Mouse (Mus musculus): ENCODE results near the gene Gm20075. TPM values are rescaled to one million over a fixed set of nuclear protein-coding genes. Genes with fewer than 3 reads are reported as not detected.
"Not testable (repeated sequence)": the region's sequence is repeated elsewhere in the genome, so short reads cannot be mapped to it uniquely, and the experiment has no call there.

Gene Gm20075
- 26.4 and 29.7 TPM in 2 replicates for polyA plus RNA-seq (2016; fragmentation: Nextera tagmentation; extraction: Ambion mirVana)

DNA sequence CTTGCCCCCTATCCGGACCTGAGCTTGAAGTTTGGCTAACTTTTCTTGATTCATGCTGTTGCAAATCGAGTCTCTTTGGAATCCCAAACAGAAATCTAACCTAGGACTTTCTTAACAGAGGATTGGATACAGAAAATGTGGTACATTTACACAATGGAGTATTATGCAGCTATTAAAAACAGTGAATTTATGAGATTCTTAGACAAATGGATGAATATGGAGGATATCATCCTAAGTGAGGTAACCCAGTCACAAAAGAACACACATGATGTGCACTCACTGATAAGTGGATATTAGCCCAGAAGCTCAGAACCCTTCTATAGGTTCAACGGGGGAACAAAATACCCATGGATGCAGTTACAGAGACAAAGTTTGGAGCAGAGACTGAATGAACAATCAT is at the start of gene Gm20075:
TSS of gene Gm20075 (minus strand) at position 101 of the 400 bp plus-strand sequence.
- not testable (repeated sequence) for H3K27ac ChIP-seq (ENCODE audit: poor library complexity, severe bottlenecking); H3K36me3 ChIP-seq; H3K9ac ChIP-seq; ATAC-seq (ENCODE audit: insufficient number of reproducible peaks, low FRiP score); H3K4me2 ChIP-seq; H3K9me3 ChIP-seq (replicated peaks); H3K4me1 ChIP-seq (replicated peaks); H3K4me3 ChIP-seq; H3K27me3 ChIP-seq (replicated peaks)
- WGBS = 75% methylated on average over 3 of the region's 3 CpGs

DNA sequence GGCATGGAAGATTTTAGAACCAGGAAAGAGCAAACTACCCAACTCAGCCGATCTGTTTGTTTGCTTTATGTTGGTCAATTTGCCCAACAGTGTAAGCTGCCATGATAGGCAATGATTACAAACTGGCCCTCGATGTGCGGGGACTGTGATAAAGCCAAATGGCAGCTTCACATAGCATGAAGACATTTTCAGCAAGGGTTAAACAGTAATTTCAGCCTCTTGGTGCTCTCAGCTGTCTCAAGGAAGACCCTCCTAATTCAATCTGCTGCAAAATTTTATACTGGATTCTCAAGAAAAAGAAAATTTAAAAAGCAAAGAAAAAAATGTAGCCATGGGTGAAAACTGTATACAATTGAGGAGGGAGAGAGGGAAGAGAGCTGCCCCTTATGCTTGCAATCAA is 47.9 kb upstream of the Gm20075 start:
- Histone ChIP-seq H3K4me1 (replicated peaks) (peaks cover 31% of the 10 kb centered on the region), H3K9ac (no peak overlapping the region), H3K27ac (ENCODE audit: poor library complexity, severe bottlenecking) (no peak overlapping the region), H3K36me3 (no peaks in the 10 kb centered on the region), H3K9me3 (replicated peaks) (no peaks in the 10 kb centered on the region), H3K4me2 (no peak overlapping the region), H3K4me3 (no peak overlapping the region), H3K27me3 (replicated peaks) (peaks cover 69% of the 10 kb centered on the region)
- ATAC-seq (ENCODE audit: insufficient number of reproducible peaks, low FRiP score) = no peak
- WGBS = 64% methylated on average over 3 of the region's 3 CpGs

DNA sequence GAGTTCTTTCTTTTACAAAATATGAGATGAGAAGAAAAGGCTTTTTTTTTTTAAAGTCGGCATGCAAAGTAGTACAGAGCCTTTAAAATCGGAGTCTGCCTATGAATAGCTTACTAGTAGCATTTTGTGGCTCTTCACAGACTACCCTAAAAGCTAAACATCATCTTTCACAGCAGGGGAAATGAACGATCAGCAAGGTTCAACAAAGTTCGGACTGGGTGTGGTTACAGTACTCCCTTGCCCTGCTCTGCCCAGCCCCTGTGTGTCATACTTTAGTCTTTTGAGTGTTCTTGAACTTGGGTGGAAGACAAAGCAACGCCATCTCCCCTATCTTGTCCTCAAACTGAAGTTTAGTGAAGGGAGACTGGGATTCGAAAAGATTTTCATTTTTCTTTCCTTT is 45.5 kb upstream of the Gm20075 start:
- H3K27me3 ChIP-seq (replicated peaks) = peaks cover 50% of the 10 kb centered on the region
- H3K4me3 ChIP-seq = no peak overlapping the region
- H3K36me3 ChIP-seq = no peaks in the 10 kb centered on the region
- H3K4me2 ChIP-seq = no peak overlapping the region
- WGBS = 71% methylated on average over 6 of the region's 6 CpGs
- ATAC-seq (ENCODE audit: insufficient number of reproducible peaks, low FRiP score) = no peak
- H3K9me3 ChIP-seq (replicated peaks) = no peaks in the 10 kb centered on the region
- H3K9ac ChIP-seq = no peak overlapping the region
- H3K4me1 ChIP-seq (replicated peaks) = peaks cover 12% of the 10 kb centered on the region
- no peak overlapping the region for H3K27ac ChIP-seq (ENCODE audit: poor library complexity, severe bottlenecking)

DNA sequence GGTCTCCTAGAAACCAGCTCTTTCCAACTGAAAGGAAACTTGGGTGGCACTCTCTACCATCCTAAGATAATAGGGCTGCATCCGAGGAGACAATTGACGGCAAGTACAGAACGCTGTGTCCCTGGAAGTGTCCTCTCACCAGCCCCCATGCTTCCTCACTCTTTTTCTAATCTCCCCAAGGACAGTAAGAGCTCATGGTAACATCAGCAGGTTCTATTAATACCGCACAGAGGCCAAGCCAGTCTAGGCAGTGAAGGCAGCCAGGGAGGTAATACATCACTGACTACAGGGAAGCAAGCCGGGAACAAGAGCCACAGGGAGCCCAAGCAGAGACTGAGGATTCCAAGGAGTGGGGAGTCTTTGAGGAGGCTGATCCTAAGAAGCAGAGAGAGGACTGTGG is 43.8 kb upstream of the Gm20075 start:
- Histone ChIP-seq H3K4me2 (no peak overlapping the region), H3K4me1 (replicated peaks) (no peaks in the 10 kb centered on the region), H3K9me3 (replicated peaks) (no peaks in the 10 kb centered on the region), H3K36me3 (no peaks in the 10 kb centered on the region), H3K9ac (no peak overlapping the region), H3K27me3 (replicated peaks) (peaks cover 35% of the 10 kb centered on the region), H3K4me3 (no peak overlapping the region), H3K27ac (ENCODE audit: poor library complexity, severe bottlenecking) (no peak overlapping the region)
- no peak for ATAC-seq (ENCODE audit: insufficient number of reproducible peaks, low FRiP score)
- 45% methylated on average over 5 of the region's 5 CpGs for WGBS

DNA sequence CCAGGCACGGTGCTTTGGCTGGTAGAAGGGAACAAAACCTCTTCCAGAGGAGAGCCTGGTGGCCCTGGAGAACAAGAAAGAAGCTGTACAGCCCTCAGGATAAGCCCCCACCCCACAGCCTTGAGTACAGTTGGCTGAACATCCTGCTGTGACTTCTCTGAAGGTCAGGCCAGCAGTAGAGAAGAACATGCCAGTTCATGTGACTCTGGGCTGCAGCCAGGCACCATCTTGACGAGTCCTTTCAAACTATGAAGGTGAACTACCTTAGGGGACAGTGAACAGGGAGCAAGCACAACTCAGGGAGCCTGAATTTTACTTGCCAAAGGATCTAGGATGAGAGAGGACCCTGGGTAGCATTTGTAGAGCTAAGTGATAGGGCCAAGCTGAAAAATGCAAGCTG is 31.5 kb upstream of the Gm20075 start:
- no peaks in the 10 kb centered on the region for H3K4me1 ChIP-seq (replicated peaks)
- ATAC-seq (ENCODE audit: insufficient number of reproducible peaks, low FRiP score) = no peak
- H3K9ac ChIP-seq = no peak overlapping the region
- 76% methylated on average over 2 of the region's 2 CpGs for WGBS
- no peak overlapping the region for H3K4me3 ChIP-seq
- no peaks in the 10 kb centered on the region for H3K36me3 ChIP-seq
- H3K9me3 ChIP-seq (replicated peaks) = no peaks in the 10 kb centered on the region
- no peak overlapping the region for H3K27ac ChIP-seq (ENCODE audit: poor library complexity, severe bottlenecking)
- H3K27me3 ChIP-seq (replicated peaks) = no peaks in the 10 kb centered on the region
- no peak overlapping the region for H3K4me2 ChIP-seq

DNA sequence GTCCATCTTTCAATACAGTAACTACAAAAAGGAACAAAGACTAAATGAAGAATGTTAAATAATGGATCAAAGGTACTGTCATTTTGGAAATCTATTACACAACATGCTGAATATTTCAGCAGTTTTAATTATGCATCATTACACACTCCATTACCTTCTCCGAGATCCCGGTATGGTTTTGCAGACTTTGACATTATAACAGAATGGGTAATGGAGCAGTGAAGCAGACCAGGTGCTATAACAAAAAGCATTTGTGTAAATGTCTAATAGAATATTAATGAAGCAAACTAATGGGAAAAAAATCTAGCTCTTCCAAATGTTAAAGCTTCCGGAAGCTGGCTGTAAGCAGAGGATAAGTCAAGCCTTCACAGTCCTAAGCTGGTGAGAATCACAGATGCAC is 29.6 kb upstream of the Gm20075 start:
- Histone ChIP-seq H3K4me3 (no peak overlapping the region), H3K9me3 (replicated peaks) (no peaks in the 10 kb centered on the region), H3K36me3 (no peaks in the 10 kb centered on the region), H3K4me2 (no peak overlapping the region), H3K4me1 (replicated peaks) (no peaks in the 10 kb centered on the region), H3K27me3 (replicated peaks) (no peaks in the 10 kb centered on the region), H3K27ac (ENCODE audit: poor library complexity, severe bottlenecking) (no peak overlapping the region), H3K9ac (no peak overlapping the region)
- 87% methylated on average over 3 of the region's 3 CpGs for WGBS
- no peak for ATAC-seq (ENCODE audit: insufficient number of reproducible peaks, low FRiP score)

DNA sequence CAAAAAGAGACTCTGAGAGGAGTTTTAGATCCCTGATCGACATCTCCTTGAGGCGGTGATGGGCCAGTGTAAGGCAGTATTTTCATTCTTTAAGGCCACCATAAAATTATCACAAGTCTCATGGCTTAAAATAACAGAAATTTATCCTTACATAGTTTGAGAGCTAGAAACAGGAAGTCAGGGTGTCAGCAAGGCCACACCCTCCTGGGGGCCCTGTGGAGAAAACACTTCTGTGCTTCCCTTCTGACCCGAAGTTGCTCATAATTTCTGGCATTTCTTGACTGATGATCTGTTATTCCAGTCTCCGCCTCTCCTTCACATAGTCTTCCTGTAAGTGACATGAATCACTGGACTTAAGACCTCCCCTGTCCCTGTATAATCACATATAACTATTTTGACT is 25.2 kb upstream of the Gm20075 start:
- whole genome bisulfite sequencing = 68% methylated on average over 4 of the region's 4 CpGs
- Histone ChIP-seq H3K27ac (ENCODE audit: poor library complexity, severe bottlenecking) (no peak overlapping the region), H3K4me1 (replicated peaks) (no peaks in the 10 kb centered on the region), H3K4me2 (no peak overlapping the region), H3K27me3 (replicated peaks) (no peaks in the 10 kb centered on the region), H3K4me3 (no peak overlapping the region), H3K9ac (no peak overlapping the region), H3K9me3 (replicated peaks) (0 out of 2 replicates have a peak, but pooled peaks cover 3% of the 10 kb centered on the region), H3K36me3 (no peaks in the 10 kb centered on the region)
- ATAC-seq (ENCODE audit: insufficient number of reproducible peaks, low FRiP score) = no peak

DNA sequence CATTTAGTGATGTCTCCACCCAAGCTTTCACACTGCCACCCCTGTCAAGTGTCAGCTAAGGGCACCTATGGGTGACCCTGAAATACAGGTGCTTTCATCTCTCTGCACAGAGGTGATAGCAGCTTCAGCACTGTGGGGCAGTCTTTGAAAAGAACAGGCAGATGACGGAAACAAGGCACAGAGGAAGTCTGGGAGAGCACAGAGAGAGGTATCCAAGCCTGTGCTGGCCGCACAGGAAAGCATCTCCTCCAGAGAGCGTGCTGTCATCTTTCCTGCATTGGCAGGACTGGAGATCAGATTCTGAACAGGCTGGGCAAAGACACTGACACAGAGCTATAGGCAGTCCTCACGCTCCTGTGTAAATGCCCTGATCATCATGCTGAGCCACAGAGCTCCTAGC is 9.8 kb upstream of the Gm20075 start:
- Histone ChIP-seq H3K9me3 (replicated peaks) (no peaks in the 10 kb centered on the region), H3K36me3 (no peaks in the 10 kb centered on the region), H3K27ac (ENCODE audit: poor library complexity, severe bottlenecking) (no peak overlapping the region), H3K27me3 (replicated peaks) (no peaks in the 10 kb centered on the region), H3K4me2 (no peak overlapping the region), H3K4me3 (no peak overlapping the region), H3K4me1 (replicated peaks) (no peaks in the 10 kb centered on the region), H3K9ac (no peak overlapping the region)
- 64% methylated on average over 4 of the region's 4 CpGs for WGBS
- no peak for ATAC-seq (ENCODE audit: insufficient number of reproducible peaks, low FRiP score)

DNA sequence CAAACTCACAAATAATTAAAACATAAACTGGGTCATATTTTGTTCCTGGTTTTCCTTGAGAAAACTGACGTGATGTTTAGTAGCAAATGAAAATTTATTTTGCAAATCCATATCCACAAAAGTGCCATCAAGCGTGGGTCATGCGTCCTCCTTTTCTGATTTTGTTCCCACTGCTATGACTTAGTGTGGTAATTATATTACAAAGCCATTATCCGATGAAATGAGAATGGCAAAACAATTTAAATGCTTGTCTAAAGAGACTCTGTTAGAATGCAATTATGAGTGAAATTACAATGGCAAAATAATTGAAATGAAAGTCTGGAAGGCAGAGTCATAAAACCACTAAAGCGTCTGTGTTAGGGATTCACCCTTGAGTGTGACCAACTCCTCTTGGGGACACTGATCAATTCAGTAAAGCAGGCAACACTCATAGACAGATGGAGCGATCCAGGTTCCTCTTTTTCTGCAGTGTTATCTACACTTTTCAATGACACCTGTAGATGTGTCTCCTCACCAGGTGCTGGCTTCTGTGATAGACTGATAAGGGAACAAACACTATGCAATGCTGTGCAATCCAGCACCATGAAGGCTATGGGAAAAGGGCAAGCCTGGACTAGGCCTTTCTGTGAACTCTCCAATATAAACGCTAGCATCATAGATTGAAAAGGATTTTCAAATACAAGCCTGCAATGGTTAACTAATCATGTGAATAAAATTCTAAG is 4.6 kb upstream of the Gm20075 start:
- Histone ChIP-seq H3K36me3 (no peaks in the 10 kb centered on the region), H3K9me3 (replicated peaks) (no peaks in the 10 kb centered on the region), H3K27me3 (replicated peaks) (no peaks in the 10 kb centered on the region), H3K4me1 (replicated peaks) (no peaks in the 10 kb centered on the region), H3K9ac (no peak overlapping the region), H3K4me2 (no peak overlapping the region), H3K4me3 (no peak overlapping the region), H3K27ac (ENCODE audit: poor library complexity, severe bottlenecking) (no peak overlapping the region)
- WGBS = 83% methylated on average over 7 of the region's 7 CpGs
- ATAC-seq (ENCODE audit: insufficient number of reproducible peaks, low FRiP score) = no peak

DNA sequence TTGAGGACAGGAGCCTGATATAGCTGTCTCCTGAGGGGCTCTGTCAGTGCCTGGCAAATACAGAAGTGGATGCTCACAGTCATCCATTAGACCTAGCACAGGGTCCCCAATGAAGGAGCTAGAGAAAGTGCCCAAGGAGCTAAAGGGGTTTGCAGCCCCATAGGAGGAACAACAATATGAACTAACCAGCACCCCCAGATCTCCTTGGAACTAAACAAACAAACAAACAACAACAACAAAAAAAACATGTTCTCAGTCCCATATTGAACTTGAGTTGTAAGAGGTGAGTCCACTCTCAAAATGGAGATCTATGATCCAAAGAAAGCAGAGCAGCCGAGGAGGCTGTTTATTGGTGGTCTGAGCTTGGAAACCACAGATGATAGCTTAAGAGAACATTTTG is 578 bp upstream of the Gm20075 start, which contains the start of gene Gm17190:
TSS of gene Gm17190 (plus strand) at position 301 of the 400 bp plus-strand sequence.
- H3K27ac ChIP-seq (ENCODE audit: poor library complexity, severe bottlenecking); H3K4me1 ChIP-seq (replicated peaks); H3K36me3 ChIP-seq; H3K4me3 ChIP-seq; H3K9ac ChIP-seq; ATAC-seq (ENCODE audit: insufficient number of reproducible peaks, low FRiP score); H3K4me2 ChIP-seq; H3K9me3 ChIP-seq (replicated peaks); H3K27me3 ChIP-seq (replicated peaks): not testable (repeated sequence)
- WGBS = 78% methylated on average over 1 of the region's 1 CpGs

DNA sequence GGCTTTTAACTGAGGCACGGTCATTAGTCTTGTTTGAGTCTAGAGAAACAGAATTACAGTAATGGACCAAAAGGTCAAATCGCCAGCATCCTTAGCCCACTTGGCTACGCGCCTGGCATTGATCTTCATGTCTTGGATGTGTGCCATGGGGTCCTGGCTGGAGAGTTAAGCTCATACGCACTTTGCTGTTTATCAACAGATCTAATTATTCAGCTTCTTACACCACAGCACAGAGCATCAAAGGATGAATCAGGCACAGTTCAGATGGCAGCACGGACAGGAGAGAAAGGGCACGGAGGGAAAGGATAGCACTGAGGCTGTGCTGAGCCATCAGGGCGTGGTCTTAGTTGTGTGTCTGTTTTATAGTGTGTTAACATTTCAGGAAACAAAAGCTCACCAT is 7.6 kb downstream of the Gm20075 start:
- ATAC-seq (ENCODE audit: insufficient number of reproducible peaks, low FRiP score) = no peak
- no peak overlapping the region for H3K4me2 ChIP-seq
- H3K4me1 ChIP-seq (replicated peaks) = no peaks in the 10 kb centered on the region
- no peak overlapping the region for H3K27ac ChIP-seq (ENCODE audit: poor library complexity, severe bottlenecking)
- H3K9me3 ChIP-seq (replicated peaks) = 0 out of 2 replicates have a peak, but pooled peaks cover 6% of the 10 kb centered on the region
- no peak overlapping the region for H3K4me3 ChIP-seq
- 75% methylated on average over 8 of the region's 8 CpGs for WGBS
- no peak overlapping the region for H3K9ac ChIP-seq
- H3K36me3 ChIP-seq = no peaks in the 10 kb centered on the region
- H3K27me3 ChIP-seq (replicated peaks) = no peaks in the 10 kb centered on the region

DNA sequence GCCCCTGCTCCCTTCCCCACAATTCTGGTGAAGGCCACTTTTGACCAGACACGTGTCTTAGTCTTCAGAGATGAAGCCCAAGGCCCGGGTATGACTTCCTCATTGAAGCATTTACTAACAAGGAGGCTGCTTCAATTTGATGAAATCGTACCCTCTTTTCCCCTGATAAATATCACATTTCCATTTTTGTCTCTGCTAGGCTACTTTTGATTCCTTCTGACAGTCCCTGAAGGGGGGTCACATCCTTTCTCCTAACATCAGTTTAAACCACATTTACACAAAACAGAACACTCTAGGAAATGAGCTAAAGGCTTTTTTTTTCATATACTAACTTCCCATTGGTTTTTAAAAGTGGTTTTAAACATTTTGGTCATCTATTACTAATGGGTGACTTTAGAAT is 28.4 kb downstream of the Gm20075 start:
- H3K4me3 ChIP-seq = no peak overlapping the region
- ATAC-seq (ENCODE audit: insufficient number of reproducible peaks, low FRiP score) = no peak
- H3K27me3 ChIP-seq (replicated peaks) = no peaks in the 10 kb centered on the region
- no peak overlapping the region for H3K9ac ChIP-seq
- H3K4me2 ChIP-seq = no peak overlapping the region
- H3K27ac ChIP-seq (ENCODE audit: poor library complexity, severe bottlenecking) = no peak overlapping the region
- no peaks in the 10 kb centered on the region for H3K4me1 ChIP-seq (replicated peaks)
- WGBS = 66% methylated on average over 3 of the region's 3 CpGs
- H3K9me3 ChIP-seq (replicated peaks) = no peaks in the 10 kb centered on the region
- no peaks in the 10 kb centered on the region for H3K36me3 ChIP-seq
